Mouse (Mus musculus): ENCODE measurements around the gene Eml2.

Eml2 gene

DNA sequence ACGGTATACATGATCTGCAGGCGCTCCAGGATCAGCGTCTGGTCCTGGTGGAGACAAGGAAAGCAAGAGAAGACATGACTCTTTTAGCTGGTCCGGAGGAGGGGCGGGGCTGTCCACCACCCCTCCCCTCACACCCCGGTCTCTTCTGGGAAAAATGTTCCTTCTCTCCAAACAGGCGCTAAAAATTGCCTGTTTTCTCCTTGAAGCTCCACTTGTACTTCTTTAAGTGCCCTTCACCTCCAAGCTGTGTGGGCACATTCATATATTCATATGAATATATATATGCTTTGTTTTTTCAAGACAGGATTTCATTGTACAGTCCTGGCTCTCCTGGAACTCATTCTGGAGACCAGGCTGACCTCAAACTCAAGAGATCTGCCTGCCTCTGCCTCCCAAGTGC lies 13.3 kb upstream of the Eml2 start:
- DNase-seq (ENCODE audit: low spot score) = no peak

DNA sequence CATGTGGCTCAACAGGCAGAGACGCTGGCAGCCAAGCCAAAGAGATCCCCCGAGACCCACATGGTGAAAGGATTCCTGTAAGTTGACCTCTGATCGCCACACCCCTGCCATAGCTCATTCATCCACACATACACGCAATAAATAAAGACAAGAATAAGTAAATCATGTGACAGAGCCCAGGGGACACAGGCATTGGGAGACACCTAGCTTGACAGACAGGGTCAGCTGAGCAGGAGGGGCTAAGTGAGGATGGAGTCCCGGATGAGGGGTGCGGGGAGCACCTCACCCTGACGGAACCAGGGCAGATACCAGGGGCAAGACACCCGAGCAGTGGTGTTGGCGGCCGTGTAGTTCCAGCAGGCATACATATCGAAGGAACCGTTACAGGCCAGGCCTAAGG lies 12.5 kb upstream of the Eml2 start:
- no peak for DNase-seq (ENCODE audit: low spot score)

DNA sequence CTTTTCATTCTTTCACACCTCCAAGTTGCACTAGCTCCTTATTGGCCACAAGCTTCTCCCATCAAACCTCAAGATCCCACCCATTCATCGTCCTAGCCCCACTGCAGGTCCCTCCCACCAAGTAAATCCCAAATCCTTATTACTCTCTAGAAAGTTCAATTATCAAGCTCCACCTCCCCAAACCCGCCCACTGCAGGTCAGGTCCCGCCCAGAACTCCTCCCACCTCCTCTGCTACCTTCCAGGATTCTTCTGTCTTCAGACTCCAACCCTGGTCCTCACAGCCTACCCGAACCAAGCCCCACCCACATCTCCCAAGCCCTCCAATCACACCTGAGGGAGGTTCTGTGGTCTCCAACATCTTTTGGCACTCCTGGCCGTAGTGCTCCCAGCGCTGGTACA lies 12.0 kb upstream of the Eml2 start:
- peak; percentile 39 for DNase-seq (ENCODE audit: low spot score)

DNA sequence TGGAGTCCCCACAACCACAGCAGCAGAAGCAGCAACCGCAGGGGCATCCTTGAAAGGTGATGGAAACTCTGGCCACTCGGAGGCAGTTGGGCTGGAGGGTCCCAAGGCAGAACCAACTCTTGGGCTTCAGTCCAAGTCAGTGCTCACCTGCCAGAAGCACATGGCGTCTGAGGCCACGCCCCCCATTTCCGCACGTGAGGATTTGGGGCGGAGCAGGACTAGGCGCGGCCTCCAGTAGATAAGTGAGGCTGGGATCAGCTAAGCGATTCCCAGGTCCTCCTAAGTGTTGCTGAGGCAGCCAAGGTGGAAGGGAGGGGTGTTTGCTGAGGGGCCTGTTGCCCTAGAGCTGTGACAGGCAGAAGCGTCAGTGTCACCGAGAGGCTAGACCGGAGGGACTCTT lies 11.2 kb upstream of the Eml2 start:
- DNase-seq (ENCODE audit: low spot score) = peak; percentile 58

DNA sequence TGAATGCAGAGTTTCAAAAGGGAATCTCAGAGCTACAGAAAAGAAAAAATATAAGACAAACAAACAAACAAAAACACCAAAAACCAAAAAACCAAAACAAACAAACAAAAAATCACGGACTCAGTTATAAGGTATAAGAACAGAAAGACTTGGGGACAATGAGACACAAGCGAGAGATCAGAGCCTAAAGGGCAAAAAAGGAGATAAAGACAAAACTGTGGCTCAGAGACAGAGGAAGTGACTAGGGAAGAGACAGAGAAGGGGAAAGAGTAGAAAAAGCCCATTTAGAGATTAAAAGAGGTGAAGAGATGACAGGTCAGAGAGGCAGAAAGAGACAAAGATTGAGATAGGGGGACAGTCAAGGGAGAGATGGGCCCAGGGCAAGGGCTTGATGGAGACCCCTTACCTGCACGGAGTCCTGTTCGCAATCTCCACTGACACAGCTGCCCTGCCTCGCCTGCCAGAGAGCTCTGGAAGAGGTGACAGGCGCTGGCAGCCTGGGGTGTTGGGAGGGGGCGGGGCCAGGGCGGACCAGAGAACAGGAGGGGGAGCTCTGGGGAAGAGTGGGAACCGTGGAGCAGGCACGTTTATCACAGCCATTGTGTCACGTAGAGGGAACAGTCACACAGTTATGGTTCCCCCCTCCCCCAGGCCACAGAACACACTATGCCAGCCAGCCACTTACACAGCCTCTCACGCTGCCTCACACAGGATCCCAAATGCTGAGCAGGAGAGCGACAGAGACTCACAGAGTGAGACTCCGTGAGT lies 10.4 kb upstream of the Eml2 start, which contains the start of gene Gipr:
Gipr (minus strand) TSS at position 472 of the 768 bp plus-strand sequence.
- no peak for DNase-seq (ENCODE audit: low spot score)

DNA sequence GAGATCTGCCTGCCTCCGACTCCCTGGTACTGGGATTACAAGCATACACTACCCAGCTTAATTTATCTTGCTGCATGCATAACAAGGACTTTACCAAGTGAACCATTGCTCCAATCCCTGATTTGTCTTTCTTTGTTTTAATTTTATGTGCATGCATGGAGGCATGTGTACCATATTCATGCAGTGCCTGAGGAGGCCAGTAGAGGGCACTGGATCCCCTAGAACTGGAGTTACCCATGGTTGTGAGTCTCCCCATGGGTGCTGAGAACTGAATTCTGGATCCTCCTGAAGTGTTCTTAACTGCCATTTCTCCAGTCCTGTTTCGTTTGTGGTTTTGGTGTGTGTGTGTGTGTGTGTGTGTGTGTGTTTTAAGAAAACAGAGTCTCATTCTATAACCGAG lies 9.2 kb upstream of the Eml2 start:
- no peak for DNase-seq (ENCODE audit: low spot score)

DNA sequence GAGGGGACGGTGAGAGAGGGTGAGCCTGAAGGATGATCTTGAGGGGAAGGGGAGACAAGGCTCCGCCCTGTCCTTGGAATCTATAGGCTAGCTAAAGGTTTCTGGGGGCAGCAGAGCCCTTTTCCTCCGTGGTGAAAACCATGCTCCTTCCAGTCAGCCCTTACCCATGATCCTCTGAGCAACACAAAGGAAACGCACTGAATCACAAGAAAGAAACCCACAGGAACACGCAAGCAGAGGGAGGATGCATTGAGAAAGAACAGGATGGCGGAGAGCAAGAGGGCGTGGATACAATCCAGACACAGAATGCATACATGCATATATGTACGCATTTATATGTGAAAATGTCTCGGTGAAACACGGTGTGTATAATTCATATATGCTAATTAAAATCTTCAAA lies 6.7 kb upstream of the Eml2 start:
- DNase-seq (ENCODE audit: low spot score) = no peak

DNA sequence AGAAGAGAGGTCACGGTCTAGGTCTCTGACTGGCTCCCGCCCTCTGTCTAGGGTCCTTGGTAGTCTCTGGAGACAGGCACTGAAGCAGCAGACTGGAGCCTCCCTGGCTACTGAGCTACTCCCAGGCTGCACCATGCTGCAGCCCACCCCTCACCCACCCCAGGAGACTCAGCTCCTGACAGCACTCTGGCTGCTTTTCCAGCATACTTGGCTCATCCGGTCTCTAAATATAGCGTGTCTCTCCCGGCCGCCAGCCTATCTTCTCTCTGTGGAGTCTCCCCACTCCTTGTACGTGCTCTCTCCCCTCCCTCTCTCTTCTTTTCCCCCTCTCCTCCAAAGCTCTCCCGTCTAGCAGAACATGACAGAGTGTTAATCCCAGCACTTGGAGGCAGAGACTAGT lies 6.1 kb upstream of the Eml2 start:
- no peak for DNase-seq (ENCODE audit: low spot score)

DNA sequence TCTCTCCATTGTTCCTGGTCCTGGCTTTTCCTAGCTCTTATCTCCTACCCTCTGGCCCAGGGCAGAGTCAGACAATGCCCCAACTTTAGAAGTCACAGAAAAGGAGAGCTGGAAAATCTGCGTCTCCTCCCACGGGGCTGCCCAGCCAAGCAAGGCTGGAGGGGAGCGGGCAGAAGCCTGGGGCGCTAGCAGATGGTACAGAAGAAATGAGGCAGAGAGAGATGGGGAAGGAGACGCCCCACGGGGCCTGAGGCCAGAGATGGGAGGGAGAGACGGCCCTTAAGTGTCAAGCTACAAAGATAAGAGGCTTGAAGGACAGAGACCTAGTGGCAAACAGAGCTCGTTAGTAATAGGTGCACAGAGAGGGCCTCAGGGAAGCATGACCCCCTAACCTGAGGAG lies 4.4 kb upstream of the Eml2 start:
- DNase-seq (ENCODE audit: low spot score) = no peak

DNA sequence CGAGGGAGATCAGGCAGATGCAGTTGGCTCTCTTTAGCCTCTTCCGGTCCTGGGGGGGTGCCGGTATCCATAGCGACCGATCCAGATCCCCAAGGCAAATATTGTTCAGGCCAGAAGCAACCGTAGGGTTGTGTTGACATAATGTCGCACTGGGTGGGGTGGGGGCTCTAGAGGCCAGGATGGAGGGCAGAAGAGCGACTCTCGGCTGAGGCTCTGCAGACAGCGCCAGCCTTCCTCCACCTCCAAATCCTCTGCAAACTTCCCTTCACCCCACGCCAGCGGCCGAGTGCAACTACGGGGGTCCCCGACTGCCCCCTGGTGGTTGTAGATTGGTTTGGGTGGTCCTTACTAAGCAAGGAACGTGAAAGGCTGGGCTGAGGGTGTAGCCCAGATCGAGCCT lies 3.3 kb upstream of the Eml2 start:
- DNase-seq (ENCODE audit: low spot score) = peak; percentile 63

DNA sequence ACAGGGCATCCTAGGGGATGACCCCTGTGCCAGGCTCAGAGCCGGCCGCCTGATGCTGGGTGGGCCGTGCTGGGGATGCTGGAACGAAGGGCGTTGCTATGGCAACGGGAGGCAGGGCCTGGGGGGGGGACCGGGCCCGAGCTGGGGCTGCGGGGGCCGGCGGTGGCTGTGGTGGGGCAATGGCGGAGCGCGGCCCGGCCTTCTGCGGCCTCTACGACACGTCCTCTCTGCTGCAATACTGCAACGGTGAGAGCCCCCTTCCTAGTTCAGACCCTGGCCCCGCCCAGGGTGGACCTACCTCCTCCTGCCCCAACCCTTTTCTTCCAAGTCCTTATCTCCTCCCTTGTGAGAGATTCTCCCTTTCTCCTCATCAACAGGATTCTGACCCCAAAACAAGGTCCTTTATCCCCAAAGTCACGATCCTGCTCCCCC lies 311 bp downstream of the Eml2 start:
- no peak for DNase-seq (ENCODE audit: low spot score)

DNA sequence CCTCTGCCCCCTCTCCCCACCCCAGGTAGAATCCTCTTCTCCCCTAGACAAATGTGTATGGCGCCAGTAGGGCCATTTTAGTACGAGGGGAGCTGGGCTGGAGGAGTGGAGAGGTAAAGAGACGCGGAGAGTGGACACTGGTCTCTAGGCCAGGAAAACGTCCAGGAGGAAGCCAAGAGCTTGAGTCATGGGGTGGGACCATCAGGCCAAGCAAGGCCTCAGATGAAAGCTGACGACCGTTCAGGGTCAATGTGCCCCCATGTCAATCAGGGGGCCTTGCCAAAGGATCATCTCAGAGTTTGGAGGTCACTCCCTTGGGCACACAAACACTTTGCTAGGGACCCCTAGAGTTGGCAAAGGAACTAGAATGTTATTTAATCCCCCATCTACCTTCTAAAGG lies 995 bp downstream of the Eml2 start:
- DNase-seq (ENCODE audit: low spot score) = no peak

DNA sequence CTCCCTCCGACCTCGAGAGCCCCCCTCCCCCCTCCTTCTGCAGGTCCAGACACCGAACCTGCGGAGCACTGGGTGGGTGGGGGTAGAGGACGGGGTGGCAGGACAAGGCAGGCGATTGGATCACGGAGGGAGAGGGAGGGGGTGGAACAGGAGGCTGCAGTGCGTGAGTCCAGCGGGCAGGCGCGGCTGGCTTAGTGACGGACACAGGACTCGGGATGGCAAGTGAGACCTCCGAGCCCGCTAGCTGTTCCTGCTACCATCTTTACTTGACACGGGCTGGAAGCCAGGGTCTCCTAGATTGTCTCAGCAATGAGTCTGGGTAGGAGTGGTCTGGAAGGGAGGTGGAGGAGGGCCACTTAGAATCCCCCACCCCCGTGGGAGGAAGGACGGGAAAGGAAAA lies 1.8 kb downstream of the Eml2 start:
- DNase-seq (ENCODE audit: low spot score) = no peak

DNA sequence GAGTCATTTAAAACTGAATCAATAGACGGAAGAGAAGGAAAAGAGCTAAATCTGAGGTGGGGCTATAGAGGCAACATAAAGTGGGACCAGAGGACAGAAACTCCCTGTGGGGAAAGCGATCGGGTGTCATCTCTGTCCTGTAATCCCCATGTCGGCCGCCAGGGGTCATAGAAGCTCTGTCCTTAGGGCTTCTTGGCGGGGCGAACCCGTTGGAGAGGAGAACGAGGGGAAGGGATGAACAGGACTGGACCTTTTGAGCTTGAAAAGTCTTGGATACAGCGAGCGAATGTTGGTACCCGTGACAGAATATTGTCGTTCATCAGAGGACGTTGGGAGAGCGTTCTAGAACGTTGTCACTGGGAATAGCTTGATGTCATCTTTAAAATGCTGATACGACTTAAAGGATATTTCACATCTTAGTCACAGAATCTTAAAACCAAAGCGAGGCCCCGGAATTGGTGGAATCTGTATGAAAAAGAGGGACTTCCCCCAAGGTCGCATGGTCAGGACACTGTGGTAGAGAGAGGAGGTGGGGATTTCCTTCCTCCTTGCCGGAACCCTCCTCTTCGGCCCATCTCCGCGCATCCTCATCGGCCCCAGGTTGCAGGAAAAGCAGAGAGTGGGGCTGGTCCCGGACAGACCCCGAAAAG lies 2.3 kb downstream of the Eml2 start:
- DNase-seq (ENCODE audit: low spot score) = peak; percentile 48

DNA sequence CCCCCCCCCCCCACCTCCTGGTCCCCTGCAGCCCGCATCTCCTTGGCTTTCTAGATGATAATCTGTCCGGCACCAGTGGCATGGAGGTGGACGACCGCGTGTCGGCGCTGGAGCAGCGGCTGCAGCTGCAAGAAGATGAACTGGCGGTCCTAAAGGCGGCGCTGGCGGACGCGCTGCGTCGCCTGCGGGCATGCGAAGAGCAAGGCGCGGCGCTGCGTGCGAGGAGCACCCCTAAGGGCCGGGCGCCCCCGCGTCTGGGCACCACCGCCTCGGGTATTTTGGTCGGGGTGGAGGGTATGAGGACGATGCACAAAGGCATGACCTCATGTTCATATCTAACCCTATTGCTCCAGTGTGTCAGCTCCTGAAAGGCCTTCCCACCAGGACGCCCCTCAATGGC lies 3.0 kb downstream of the Eml2 start:
- DNase-seq (ENCODE audit: low spot score) = peak; percentile 43

DNA sequence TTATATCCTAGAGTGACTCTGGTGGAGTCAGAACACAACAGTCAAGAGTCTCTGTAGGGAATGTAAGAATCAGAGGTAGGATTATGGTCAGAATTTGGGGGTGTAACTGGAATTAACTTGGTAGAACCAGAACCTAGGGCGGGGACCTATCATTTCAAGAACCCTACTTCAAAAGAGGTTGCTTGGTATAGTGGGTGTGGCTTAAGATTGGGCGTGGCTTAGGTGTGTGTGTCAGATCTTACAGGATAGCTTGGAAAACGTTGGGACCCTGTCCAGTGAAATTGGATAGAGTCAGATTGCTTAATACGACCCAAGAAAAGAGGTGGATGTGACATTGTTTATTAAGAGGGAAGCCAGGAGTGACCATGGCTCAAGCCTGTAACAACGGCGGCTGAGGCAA lies 3.7 kb downstream of the Eml2 start:
- no peak for DNase-seq (ENCODE audit: low spot score)

DNA sequence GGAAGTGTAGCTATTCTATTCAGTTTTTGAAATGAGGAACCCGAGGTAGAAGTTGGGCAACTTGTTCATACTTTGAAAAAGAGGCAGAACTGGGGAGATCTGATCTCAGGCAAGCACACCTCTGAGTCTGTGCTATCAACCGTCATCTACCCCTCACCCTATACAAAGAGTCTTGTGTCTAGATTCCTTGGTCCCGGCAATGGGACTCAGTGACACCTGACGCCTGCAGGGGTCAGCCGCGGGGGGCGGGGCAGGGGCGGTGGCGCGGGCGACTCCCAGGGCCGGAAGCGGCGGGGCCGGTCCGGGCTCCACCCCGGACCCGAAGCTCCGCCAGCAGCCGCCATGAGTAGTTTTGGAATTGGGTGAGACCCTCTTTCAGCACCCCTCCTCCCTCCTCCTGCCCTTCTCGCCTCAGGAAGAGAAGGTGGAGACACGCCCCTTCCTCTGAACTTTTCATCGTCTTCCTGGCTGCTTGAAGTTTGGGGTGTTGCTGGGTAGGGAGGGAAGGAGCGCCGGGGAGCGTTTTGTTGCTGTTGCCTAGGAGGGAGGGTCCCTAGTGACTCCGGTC lies 4.7 kb downstream of the Eml2 start:
- peak; percentile 73 for DNase-seq (ENCODE audit: low spot score)

DNA sequence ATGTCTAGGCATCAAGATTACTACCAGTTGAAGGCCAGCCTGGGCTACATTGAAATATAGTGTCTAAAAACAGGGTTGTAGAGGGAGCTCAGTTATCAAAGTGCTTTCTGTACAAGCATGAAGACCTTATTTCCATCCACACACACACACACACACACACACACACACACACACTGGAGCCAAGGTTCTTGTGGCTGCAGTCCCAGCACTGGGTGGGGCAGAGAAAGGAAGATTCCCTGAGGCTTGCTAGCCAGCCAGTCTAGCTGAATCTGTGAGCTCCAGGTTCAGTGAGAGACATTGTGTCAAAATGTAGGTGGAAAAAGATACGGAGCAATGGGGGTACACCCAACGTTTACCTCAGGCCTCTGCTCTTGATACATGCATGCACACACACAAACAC lies 8.0 kb downstream of the Eml2 start:
- DNase-seq (ENCODE audit: low spot score) = no peak

DNA sequence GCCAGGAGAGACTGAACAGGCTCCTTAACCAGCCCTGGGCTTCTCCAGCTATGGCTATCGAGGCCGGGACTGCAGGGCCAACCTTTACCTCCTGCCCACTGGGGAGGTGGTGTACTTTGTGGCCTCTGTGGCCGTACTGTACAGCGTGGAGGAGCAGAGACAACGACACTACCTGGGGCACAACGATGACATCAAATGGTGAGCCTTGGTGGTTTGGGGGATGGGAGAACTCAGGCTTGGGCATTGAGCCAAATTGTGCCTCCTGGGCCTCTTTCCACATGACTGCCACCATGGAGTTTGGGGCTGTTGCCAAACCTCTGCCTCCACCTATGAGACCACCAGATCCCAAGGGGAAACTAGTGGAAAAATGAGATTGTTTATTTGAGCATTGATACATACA lies 8.5 kb downstream of the Eml2 start:
- DNase-seq (ENCODE audit: low spot score) = no peak

DNA sequence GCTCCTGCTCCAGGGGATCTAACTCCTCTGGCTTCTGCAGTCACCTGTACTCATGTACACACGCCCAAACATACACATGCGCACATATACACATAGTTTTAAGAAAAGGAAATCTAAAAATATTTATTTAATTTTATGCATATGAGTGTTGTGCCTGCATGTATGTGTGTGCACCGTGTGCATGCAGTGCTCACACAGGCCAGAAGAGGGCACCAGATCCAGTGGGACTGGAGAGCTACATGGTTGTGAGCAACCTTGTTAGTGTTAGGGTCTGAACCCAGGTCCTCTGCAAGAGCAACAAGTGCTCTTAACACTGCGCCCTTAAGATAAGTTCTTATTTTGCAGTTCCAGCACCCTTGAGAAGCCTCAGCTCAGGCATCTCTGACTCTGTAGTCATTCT lies 18.5 kb downstream of the Eml2 start:
- DNase-seq (ENCODE audit: low spot score) = no peak

DNA sequence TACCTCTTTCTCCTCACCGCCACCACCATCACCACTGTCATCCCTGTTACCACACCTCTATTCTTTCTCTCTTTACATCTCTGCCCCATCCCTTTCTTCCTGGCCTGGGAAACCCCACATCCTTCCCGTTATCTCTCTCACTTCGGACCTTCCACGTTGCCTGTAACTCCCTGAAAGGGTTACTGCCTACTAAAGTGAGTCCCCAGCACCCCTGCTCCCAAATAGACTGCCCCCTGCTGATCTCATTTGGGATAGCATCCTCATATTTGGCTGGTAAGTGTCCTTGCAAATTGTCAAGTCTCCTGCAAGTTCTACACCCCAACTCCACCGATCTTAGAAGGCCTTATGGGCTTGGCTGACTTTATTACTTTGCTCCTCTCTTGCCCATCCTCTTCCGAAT lies 20.5 kb downstream of the Eml2 start:
- no peak for DNase-seq (ENCODE audit: low spot score)

DNA sequence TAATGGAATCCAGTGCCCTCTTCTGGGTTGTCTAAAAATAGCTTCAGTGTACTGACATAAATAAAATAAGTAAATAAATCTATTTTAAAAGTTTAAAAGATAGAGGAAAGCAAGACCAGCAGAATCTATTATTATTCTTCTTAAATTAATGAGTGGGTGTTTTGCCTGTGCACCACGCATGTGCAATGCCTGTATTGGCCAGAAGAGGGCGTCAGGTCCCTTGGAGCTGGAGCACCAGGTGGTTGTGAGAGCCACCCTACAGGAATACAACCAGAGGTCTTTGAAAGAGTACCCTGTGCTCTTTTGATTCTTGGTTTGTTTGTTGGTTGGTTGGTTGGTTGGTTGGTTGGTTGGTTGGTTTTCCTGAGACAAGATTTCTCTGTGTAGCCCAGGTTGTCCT lies 21.8 kb downstream of the Eml2 start:
- no peak for DNase-seq (ENCODE audit: low spot score)

DNA sequence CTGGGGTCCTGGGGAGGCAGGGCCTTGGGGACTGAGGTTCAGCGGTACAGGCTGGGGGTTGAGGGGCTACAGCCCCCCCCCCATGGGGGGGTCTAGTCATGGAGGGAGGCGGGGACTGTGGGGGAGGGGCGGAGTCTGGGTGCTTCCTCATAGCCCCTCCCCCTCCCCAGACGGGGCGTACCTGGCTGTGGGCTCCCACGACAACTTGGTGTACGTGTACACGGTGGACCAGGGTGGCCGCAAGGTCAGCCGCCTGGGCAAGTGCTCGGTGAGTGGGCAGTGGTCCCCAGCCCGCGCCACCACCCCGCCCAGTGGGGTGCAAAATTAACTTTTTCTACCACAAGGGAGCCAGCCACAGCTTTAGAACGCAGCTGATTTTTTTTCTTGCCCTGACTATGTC lies 25.4 kb downstream of the Eml2 start:
- no peak for DNase-seq (ENCODE audit: low spot score)
